Mouse (Mus musculus) forebrain, embryonic 16.5 days (tissue): ENCODE results near the gene Ptprn2. TPM values are rescaled to one million over a fixed set of nuclear protein-coding genes. Genes with fewer than 3 reads are reported as not detected.

Source experiments
- ATAC-seq: fragments of 200-750 bp; cut with Nextera tagmentation; 2 replicates; pipeline ENCODE4 v1.8.0; 2017; ENCODE audit warnings: mild to moderate bottlenecking, moderate library complexity
- H3K27ac ChIP-seq: fragments of 300-500 bp; sonication (generic); 2 replicates; pipeline ENCODE4 v1.5.1; 2014; ENCODE audit warnings: low read length, control low read depth
- H3K27me3 ChIP-seq: fragments of 300-500 bp; sonication (generic); replicated peaks from 2 replicates; pipeline ENCODE4 v1.6.1; 2014; ENCODE audit warnings: low read length; ENCODE audit not compliant: control insufficient read depth, insufficient read depth
- H3K36me3 ChIP-seq: fragments of 300-500 bp; sonication (generic); 2 replicates; pipeline ENCODE4 v1.6.1; 2014; ENCODE audit not compliant: control insufficient read depth, insufficient read depth
- H3K4me1 ChIP-seq: fragments of 300-500 bp; sonication (generic); replicated peaks from 2 replicates; pipeline ENCODE4 v1.6.1; 2014; ENCODE audit warnings: low read length; ENCODE audit not compliant: control insufficient read depth, insufficient read depth
- H3K4me2 ChIP-seq: fragments of 300-500 bp; sonication (generic); 2 replicates; pipeline ENCODE4 v1.6.1; 2014; ENCODE audit warnings: mild to moderate bottlenecking, low read length, control low read depth
- H3K4me3 ChIP-seq: fragments of 300-500 bp; sonication (generic); replicated peaks from 2 replicates; pipeline ENCODE4 v1.5.1; 2014; ENCODE audit warnings: mild to moderate bottlenecking, low read length, control low read depth
- H3K9ac ChIP-seq: fragments of 300-500 bp; sonication (generic); replicated peaks from 2 replicates; pipeline ENCODE4 v1.6.1; 2014; ENCODE audit warnings: low read depth, low read length, control low read depth
- H3K9me3 ChIP-seq: fragments of 300-500 bp; sonication (generic); 2 replicates; pipeline ENCODE4 v1.6.1; 2016; ENCODE audit warnings: low read length; ENCODE audit not compliant: control insufficient read depth
- WGBS: fragments of 180-500 bp; shearing (Covaris S2); extraction: QIAGEN DNeasy Blood & Tissue Kit; methylation state at CpG from one replicate; pipeline ENCODE4 v1.1.7; 2014; 5-methylcytosine and 5-hydroxymethylcytosine counted together
- microRNA counts: library from miRNA; unstranded; fragments of <30 nt; microRNA quantifications from one replicate; lab custom pipeline; 2016
- microRNA-seq: library from miRNA; unstranded; fragments of <30 nt; microRNA quantifications from one replicate; pipeline ENCODE4, GENCODE M21; 2017
- polyA plus RNA-seq: library from polyadenylated mRNA; unstranded; fragments of >200 nt; fragmentation: Nextera tagmentation; extraction: Ambion mirVana; gene quantifications from 2 replicates; pipeline ENCODE4 v1.2.1, GENCODE M21; 2015

The Ptprn2 gene
- polyA plus RNA-seq, 1 experiment from 2014 or later, result 11.5 TPM

DNA sequence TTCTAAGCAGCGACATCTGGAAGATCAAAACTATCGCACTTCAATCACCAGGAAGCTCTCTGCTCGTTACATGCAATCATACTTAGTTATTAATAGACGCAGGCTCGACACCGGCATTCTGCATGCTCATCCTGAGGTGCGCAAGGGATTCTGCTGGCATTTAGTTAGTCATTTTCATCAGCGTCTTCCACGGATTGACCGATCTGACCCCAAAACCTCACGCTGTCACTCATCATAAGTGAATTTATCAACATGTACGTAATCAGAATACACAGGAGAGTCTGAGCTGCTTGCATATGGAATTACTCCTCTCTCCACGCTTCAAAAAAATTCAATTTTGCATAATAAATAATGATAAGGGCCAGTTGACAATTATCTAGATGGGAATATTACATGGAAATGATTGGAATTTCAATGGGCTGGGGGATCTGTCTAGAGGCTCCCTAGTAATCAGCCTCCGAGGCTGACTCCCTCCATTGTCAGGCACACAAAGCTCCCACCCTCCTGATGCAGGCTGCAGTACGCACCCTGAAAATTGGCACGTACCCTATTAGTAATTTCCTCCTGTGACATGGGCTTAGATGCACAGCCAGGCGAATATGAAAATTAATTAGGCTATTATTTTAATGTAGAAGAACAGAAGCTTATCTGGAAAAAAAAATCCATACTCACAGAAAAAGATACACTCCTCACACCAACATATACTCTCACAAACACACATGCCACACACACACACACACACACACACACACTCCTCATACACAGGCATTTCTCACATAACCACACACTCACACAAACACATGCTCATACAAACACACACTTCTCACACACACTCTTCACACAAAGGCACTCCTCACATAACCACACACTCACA lies 819.5 kb downstream of the Ptprn2 start:
- Histone ChIP-seq H3K4me2 (no peak overlapping the region), H3K27ac (peak overlapping the region; percentile 71), H3K9me3 (no peaks in the 10 kb centered on the region), H3K36me3 (no peaks in the 10 kb centered on the region), H3K27me3 (no peaks in the 10 kb centered on the region), H3K9ac (no peak overlapping the region), H3K4me3 (no peak overlapping the region), H3K4me1 (peaks cover 18% of the 10 kb centered on the region)
- ATAC-seq, result peak; percentile 81
- 49% methylated on average over 17 of the region's 17 CpGs for WGBS

GRCm38 (mm10) chr12:117305625-117306105 lies 820.1 kb downstream of the Ptprn2 start:
- Histone ChIP-seq H3K36me3 (no peaks in the 10 kb centered on the region), H3K9me3 (no peaks in the 10 kb centered on the region), H3K9ac (no peak overlapping the region), H3K4me2 (no peak overlapping the region), H3K4me1 (peaks cover 18% of the 10 kb centered on the region), H3K4me3 (no peak overlapping the region), H3K27ac (peak overlapping the region; percentile 71), H3K27me3 (no peaks in the 10 kb centered on the region)
- peak; percentile 45 for ATAC-seq
- 18% methylated on average over 5 of the region's 5 CpGs for WGBS

DNA sequence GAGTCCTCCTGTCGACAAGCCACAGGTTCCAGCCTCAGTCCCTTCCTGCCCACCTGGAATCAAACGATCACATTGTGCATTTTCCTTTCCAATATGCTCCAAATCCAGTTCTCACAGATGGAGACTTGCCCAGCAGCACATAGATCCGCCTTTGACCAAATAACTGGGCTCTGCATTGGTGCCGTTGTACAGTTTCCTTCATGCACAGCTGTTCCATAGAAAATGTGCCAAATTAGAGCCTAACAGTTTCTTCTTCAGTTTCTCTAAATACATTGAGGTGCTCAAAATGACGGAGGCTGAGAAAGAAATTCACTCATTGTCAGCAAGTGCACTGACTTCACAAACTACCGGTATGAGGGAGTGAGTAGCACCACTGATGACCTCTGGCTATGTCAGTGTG lies 826.6 kb downstream of the Ptprn2 start:
- Histone ChIP-seq H3K4me1 (0 out of 2 replicates have a peak, but pooled peaks cover 4% of the 10 kb centered on the region), H3K27ac (no peak overlapping the region), H3K9ac (no peak overlapping the region), H3K9me3 (no peaks in the 10 kb centered on the region), H3K27me3 (no peaks in the 10 kb centered on the region), H3K36me3 (no peaks in the 10 kb centered on the region), H3K4me3 (no peak overlapping the region), H3K4me2 (no peak overlapping the region)
- no peak for ATAC-seq
- 68% methylated on average over 6 of the region's 6 CpGs for WGBS

GRCm38 (mm10) chr12:117314987-117315386 lies 829.5 kb downstream of the Ptprn2 start:
- ATAC-seq, result peak; percentile 69
- WGBS, result 12% methylated on average over 2 of the region's 2 CpGs
- Histone ChIP-seq H3K36me3 (no peaks in the 10 kb centered on the region), H3K9ac (no peak overlapping the region), H3K4me3 (no peak overlapping the region), H3K27ac (no peak overlapping the region), H3K4me1 (0 out of 2 replicates have a peak, but pooled peaks cover 4% of the 10 kb centered on the region), H3K27me3 (no peaks in the 10 kb centered on the region), H3K4me2 (no peak overlapping the region), H3K9me3 (no peaks in the 10 kb centered on the region)

GRCm38 (mm10) chr12:117315661-117316060 lies 830.1 kb downstream of the Ptprn2 start:
- ATAC-seq, result no peak
- H3K36me3 ChIP-seq, result no peaks in the 10 kb centered on the region
- no peaks in the 10 kb centered on the region for H3K27me3 ChIP-seq
- no peak overlapping the region for H3K4me2 ChIP-seq
- no peak overlapping the region for H3K4me3 ChIP-seq
- H3K9me3 ChIP-seq, result no peaks in the 10 kb centered on the region
- 0 out of 2 replicates have a peak, but pooled peaks cover 4% of the 10 kb centered on the region for H3K4me1 ChIP-seq
- WGBS, result 90% methylated on average over 3 of the region's 3 CpGs
- H3K27ac ChIP-seq, result no peak overlapping the region
- H3K9ac ChIP-seq, result no peak overlapping the region

DNA sequence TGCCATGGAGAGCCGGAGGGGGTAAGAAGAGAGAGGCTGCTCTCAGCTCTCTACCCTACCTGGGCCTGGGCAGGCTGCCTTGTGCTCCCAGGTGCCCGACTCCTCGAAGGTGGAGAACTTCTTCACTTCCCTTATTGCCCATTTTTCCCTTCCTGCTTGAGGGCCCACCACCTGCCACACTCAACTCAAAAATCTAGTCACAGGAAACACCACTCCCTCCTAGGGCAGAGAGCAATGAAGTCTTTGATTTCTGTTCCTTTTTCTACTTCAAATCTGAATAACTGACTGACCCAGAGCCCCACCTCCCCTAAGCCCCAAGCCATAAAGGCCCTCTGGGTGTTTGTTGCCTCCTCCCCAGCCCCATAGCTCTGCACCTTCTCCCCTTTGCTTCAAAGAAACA lies 832.7 kb downstream of the Ptprn2 start:
- no peak overlapping the region for H3K9ac ChIP-seq
- no peak for ATAC-seq
- no peaks in the 10 kb centered on the region for H3K27me3 ChIP-seq
- no peak overlapping the region for H3K4me2 ChIP-seq
- no peaks in the 10 kb centered on the region for H3K36me3 ChIP-seq
- no peaks in the 10 kb centered on the region for H3K4me1 ChIP-seq
- no peak overlapping the region for H3K4me3 ChIP-seq
- WGBS, result 92% methylated on average over 3 of the region's 3 CpGs
- no peaks in the 10 kb centered on the region for H3K9me3 ChIP-seq
- no peak overlapping the region for H3K27ac ChIP-seq

GRCm38 (mm10) chr12:117323017-117323416 lies 837.5 kb downstream of the Ptprn2 start:
- Histone ChIP-seq H3K36me3 (no peaks in the 10 kb centered on the region), H3K27ac (no peak overlapping the region), H3K9ac (no peak overlapping the region), H3K4me3 (no peak overlapping the region), H3K4me1 (no peaks in the 10 kb centered on the region), H3K27me3 (0 out of 2 replicates have a peak, but pooled peaks cover 3% of the 10 kb centered on the region), H3K9me3 (no peaks in the 10 kb centered on the region), H3K4me2 (no peak overlapping the region)
- WGBS, result 83% methylated on average over 3 of the region's 3 CpGs
- no peak for ATAC-seq

MicroRNA genes within 50 kb of the gene (microRNA counts, 519-probe panel; counts per million panel counts)
- 3,355 counts per million, percentile 85 among the panel's probes with 10 or more counts for microRNA mmu-miR-153 (lab: Ali Mortazavi, UCI)

Small RNAs within 50 kb of the gene (microRNA-seq; reads per million reads assigned to microRNA genes)
- gene Mir153, result 2,331 reads per million, percentile 84 among the genes with 10 or more reads in this experiment

Other genes with a start within 250 kb of the Ptprn2 start
- gene Wdr60, start 222.7 kb upstream of the Ptprn2 start, polyA plus RNA-seq, result 15.7 and 18.5 TPM in 2 replicates
- gene Gm11027, start 210.3 kb upstream of the Ptprn2 start, polyA plus RNA-seq, result not detected in 2 replicates
- gene Esyt2, start 204.5 kb upstream of the Ptprn2 start, polyA plus RNA-seq, result 12.9 and 13.5 TPM in 2 replicates
- 17.6 and 18.9 TPM in 2 replicates for gene Ncapg2, start 80.3 kb upstream of the Ptprn2 start, polyA plus RNA-seq